Mouse (Mus musculus): ENCODE data around the gene Cit. TPM values are rescaled to one million over a fixed set of nuclear protein-coding genes. Genes with fewer than 3 reads are reported as not detected.

Gene Cit
- polyA plus RNA-seq, 1 experiment from 2014 or later = 4.8 TPM

DNA sequence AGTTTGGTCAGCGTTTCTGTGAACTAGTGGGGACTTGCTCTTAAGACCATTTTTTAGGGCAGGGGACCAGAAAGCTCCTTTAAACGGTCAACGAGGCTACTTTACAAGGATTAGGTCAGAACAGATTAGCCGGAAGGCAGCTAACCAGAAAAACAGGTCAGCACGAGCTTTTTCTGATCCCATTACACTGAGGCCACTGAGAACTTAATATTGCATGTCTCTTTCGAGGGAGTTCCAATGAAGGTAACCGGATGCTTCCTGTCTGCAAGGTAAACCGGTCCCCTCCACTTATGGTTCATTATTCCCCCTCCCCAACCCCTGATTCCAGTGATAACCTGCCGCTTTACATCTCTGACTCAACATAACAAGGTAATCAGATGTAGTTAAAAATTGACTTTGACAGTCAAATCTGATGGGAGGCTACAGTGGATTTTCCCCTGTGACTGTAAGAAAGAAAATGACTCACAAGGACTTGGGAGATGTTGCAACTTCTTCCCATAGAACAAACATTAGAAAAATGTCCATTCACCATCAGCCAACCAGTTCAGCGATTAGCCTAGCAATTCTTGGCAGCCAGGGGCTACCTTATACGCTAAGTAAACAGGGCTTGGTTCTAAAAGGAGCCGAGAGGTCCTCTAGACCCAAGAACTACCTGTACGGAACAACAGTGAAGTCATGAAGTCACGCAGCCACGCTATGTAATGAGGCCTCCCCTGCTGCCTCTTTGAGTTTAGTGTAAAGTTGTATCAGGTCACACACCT lies 164.2 kb downstream of the Cit start:
- no peak overlapping the region for H3K9ac ChIP-seq (replicated peaks; ENCODE audit: low read depth)
- ATAC-seq = peak; percentile 91
- no peaks in the 10 kb centered on the region for H3K27me3 ChIP-seq (replicated peaks; ENCODE audit: insufficient read depth, low read length)
- no peak overlapping the region for H3K4me3 ChIP-seq (ENCODE audit: low read depth, low read length)
- H3K9me3 ChIP-seq (ENCODE audit: low read length) = no peaks in the 10 kb centered on the region
- H3K4me1 ChIP-seq (ENCODE audit: insufficient read depth, low read depth, low read length) = peaks cover 3% of the 10 kb centered on the region; the same call in 1 of the 2 replicates
- H3K27ac ChIP-seq (ENCODE audit: low read length) = peak overlapping the region; percentile 91
- DNase-seq (ENCODE audit: low spot score) = peak; percentile 95
- peaks cover 11% of the 10 kb centered on the region for H3K36me3 ChIP-seq (ENCODE audit: insufficient read depth, low read length)
- TF ChIP-seq EP300 (IDR thresholded peaks at IDR 0.05) (peak; percentile 99), CTCF (IDR thresholded peaks at IDR 0.05) (no peak)
- no peak overlapping the region for H3K4me2 ChIP-seq (replicated peaks; ENCODE audit: low read depth, low read length)
- 67% methylated on average over 15 of the region's 15 CpGs for WGBS

DNA sequence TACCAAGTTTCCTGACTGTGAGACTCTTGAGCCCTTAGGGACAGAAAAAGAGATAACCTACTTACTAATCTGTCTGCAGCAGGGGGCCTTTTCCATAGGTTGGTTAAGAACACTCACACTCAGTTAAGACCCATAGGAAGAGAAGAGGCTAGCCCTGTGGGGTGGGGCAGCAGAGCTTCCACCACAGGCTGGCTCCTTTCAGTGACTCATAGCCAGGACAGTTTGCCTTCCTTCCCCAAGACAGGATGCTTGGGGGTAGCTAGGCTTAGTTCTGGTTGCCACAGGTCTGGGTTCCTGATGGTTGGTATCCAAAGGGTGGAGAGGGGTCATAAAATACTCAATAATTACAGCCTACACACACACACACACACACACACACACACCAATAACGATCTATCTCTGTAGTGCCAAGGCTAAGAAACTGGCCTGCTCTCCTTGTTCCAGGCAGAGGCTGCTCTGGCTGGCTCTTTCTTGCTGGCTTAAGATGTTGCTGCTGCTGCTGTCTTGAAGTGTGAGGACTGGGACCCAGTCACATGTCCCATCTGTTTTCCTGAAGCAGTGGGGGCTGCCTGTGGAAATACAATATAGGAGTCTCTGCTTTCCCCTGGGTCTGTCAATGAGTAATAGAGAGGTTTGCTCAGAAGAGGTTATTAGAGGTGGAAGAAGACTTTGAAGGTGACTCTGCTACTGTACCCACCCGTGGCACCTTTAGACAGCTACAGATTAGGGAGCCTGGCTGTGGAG lies 165.0 kb downstream of the Cit start:
- peaks cover 19% of the 10 kb centered on the region for H3K36me3 ChIP-seq (ENCODE audit: insufficient read depth, low read length)
- H3K4me1 ChIP-seq (ENCODE audit: insufficient read depth, low read depth, low read length) = peaks cover 3% of the 10 kb centered on the region; the same call in 1 of the 2 replicates
- no peak overlapping the region for H3K9ac ChIP-seq (replicated peaks; ENCODE audit: low read depth)
- peak overlapping the region; percentile 91 for H3K27ac ChIP-seq (ENCODE audit: low read length)
- no peaks in the 10 kb centered on the region for H3K9me3 ChIP-seq (ENCODE audit: low read length)
- TF ChIP-seq EP300 (IDR thresholded peaks at IDR 0.05) (no peak), CTCF (IDR thresholded peaks at IDR 0.05) (no peak)
- DNase-seq (ENCODE audit: low spot score) (no peak), ATAC-seq (no peak)
- 49% methylated on average over 2 of the region's 2 CpGs for WGBS
- H3K4me2 ChIP-seq (replicated peaks; ENCODE audit: low read depth, low read length) = no peak overlapping the region
- no peak overlapping the region for H3K4me3 ChIP-seq (ENCODE audit: low read depth, low read length)
- H3K27me3 ChIP-seq (replicated peaks; ENCODE audit: insufficient read depth, low read length) = no peaks in the 10 kb centered on the region

DNA sequence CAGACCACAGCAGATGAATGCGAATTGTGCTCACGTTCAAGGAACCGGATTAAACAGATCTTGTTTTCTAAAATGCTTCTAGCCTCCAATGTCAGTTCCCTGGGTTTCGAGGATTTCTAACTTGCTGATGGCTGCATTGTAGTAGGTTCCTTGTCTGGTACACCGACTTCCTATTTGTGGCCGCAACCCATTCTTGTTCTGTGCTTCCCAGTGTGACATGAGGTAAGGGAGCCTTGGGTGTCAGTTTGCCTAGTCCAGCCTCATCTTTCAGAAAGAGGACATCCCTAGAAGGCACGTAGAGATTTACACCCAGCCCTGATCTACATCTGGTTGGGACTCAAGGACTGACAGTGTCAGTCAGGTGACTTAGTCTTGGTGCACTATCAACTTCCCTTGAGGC lies 166.6 kb downstream of the Cit start:
- TF ChIP-seq EP300 (IDR thresholded peaks at IDR 0.05) (no peak), CTCF (IDR thresholded peaks at IDR 0.05) (no peak)
- Histone ChIP-seq H3K4me1 (ENCODE audit: insufficient read depth, low read depth, low read length) (peaks cover 3% of the 10 kb centered on the region; the same call in 1 of the 2 replicates), H3K36me3 (ENCODE audit: insufficient read depth, low read length) (peaks cover 31% of the 10 kb centered on the region), H3K27ac (ENCODE audit: low read length) (peak overlapping the region; percentile 32; the same call in 1 of the 2 replicates), H3K9ac (replicated peaks; ENCODE audit: low read depth) (no peak overlapping the region), H3K4me2 (replicated peaks; ENCODE audit: low read depth, low read length) (no peak overlapping the region), H3K27me3 (replicated peaks; ENCODE audit: insufficient read depth, low read length) (no peaks in the 10 kb centered on the region), H3K9me3 (ENCODE audit: low read length) (no peaks in the 10 kb centered on the region), H3K4me3 (ENCODE audit: low read depth, low read length) (no peak overlapping the region)
- ATAC-seq (no peak), DNase-seq (ENCODE audit: low spot score) (no peak)
- 92% methylated on average over 7 of the region's 7 CpGs for WGBS

GRCm38 (mm10) chr5:116012503-116012902 lies 167.4 kb downstream of the Cit start:
- DNase-seq (ENCODE audit: low spot score) (no peak), ATAC-seq (no peak)
- peaks cover 3% of the 10 kb centered on the region; the same call in 1 of the 2 replicates for H3K4me1 ChIP-seq (ENCODE audit: insufficient read depth, low read depth, low read length)
- no peaks in the 10 kb centered on the region for H3K27me3 ChIP-seq (replicated peaks; ENCODE audit: insufficient read depth, low read length)
- H3K4me2 ChIP-seq (replicated peaks; ENCODE audit: low read depth, low read length) = no peak overlapping the region
- no peak overlapping the region for H3K27ac ChIP-seq (ENCODE audit: low read length)
- peaks cover 39% of the 10 kb centered on the region for H3K36me3 ChIP-seq (ENCODE audit: insufficient read depth, low read length)
- H3K9ac ChIP-seq (replicated peaks; ENCODE audit: low read depth) = no peak overlapping the region
- TF ChIP-seq EP300 (IDR thresholded peaks at IDR 0.05) = no peak
- TF ChIP-seq CTCF (IDR thresholded peaks at IDR 0.05) = no peak
- H3K9me3 ChIP-seq (ENCODE audit: low read length) = no peaks in the 10 kb centered on the region
- 82% methylated on average over 7 of the region's 7 CpGs for WGBS
- H3K4me3 ChIP-seq (ENCODE audit: low read depth, low read length) = no peak overlapping the region

- Histone ChIP-seq H3K4me1 (ENCODE audit: insufficient read depth, low read depth, low read length) (peaks cover 3% of the 10 kb centered on the region; the same call in 1 of the 2 replicates), H3K4me3 (ENCODE audit: low read depth, low read length) (no peak overlapping the region), H3K4me2 (replicated peaks; ENCODE audit: low read depth, low read length) (no peak overlapping the region), H3K27ac (ENCODE audit: low read length) (no peak overlapping the region), H3K27me3 (replicated peaks; ENCODE audit: insufficient read depth, low read length) (no peaks in the 10 kb centered on the region), H3K9me3 (ENCODE audit: low read length) (no peaks in the 10 kb centered on the region), H3K9ac (replicated peaks; ENCODE audit: low read depth) (no peak overlapping the region), H3K36me3 (ENCODE audit: insufficient read depth, low read length) (peaks cover 48% of the 10 kb centered on the region)
- TF ChIP-seq CTCF (IDR thresholded peaks at IDR 0.05) = no peak
- TF ChIP-seq EP300 (IDR thresholded peaks at IDR 0.05) = no peak
- 72% methylated on average over 8 of the region's 8 CpGs for WGBS
- ATAC-seq = no peak
- DNase-seq (ENCODE audit: low spot score) = no peak
Observed at GRCm38 (mm10) chr5:116013821-116014220, 168.7 kb downstream of the Cit start.

DNA sequence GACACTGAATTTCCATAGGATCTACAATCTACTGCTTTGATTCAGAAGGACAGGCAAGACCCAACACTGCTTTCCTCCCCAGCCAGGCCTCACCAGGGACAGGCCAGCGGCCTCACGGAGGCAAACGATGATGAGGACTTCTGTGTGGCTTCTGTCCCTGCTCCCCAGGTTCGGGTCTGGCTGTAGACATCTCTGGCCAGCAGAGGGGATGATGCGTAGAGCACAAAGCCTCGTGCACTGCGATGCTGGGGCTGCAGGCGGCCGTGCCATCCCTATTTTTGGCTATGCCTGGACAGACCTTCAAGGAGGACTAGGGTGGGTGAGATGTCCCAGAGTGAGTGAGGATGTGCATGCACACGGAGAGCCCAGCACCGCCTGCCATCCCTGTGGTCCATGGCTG lies 169.2 kb downstream of the Cit start:
- DNase-seq (ENCODE audit: low spot score) (no peak), ATAC-seq (no peak)
- WGBS = 93% methylated on average over 11 of the region's 11 CpGs
- TF ChIP-seq CTCF (IDR thresholded peaks at IDR 0.05) (no peak), EP300 (IDR thresholded peaks at IDR 0.05) (no peak)
- Histone ChIP-seq H3K27me3 (replicated peaks; ENCODE audit: insufficient read depth, low read length) (no peaks in the 10 kb centered on the region), H3K9ac (replicated peaks; ENCODE audit: low read depth) (no peak overlapping the region), H3K4me1 (ENCODE audit: insufficient read depth, low read depth, low read length) (peaks cover 3% of the 10 kb centered on the region; the same call in 1 of the 2 replicates), H3K9me3 (ENCODE audit: low read length) (no peaks in the 10 kb centered on the region), H3K4me2 (replicated peaks; ENCODE audit: low read depth, low read length) (no peak overlapping the region), H3K4me3 (ENCODE audit: low read depth, low read length) (no peak overlapping the region), H3K36me3 (ENCODE audit: insufficient read depth, low read length) (peaks cover 53% of the 10 kb centered on the region), H3K27ac (ENCODE audit: low read length) (no peak overlapping the region)
